Mouse (Mus musculus) forebrain, embryonic 16.5 days (tissue): ENCODE results near the gene Dnajc5. TPM values are rescaled to one million over a fixed set of nuclear protein-coding genes. Genes with fewer than 3 reads are reported as not detected.

Source experiments
- ATAC-seq: fragments of 200-750 bp; cut with Nextera tagmentation; 2 replicates; pipeline ENCODE4 v1.8.0; 2017; ENCODE audit warnings: mild to moderate bottlenecking, moderate library complexity
- H3K27ac ChIP-seq: fragments of 300-500 bp; sonication (generic); 2 replicates; pipeline ENCODE4 v1.5.1; 2014; ENCODE audit warnings: low read length, control low read depth
- H3K27me3 ChIP-seq: fragments of 300-500 bp; sonication (generic); replicated peaks from 2 replicates; pipeline ENCODE4 v1.6.1; 2014; ENCODE audit warnings: low read length; ENCODE audit not compliant: control insufficient read depth, insufficient read depth
- H3K36me3 ChIP-seq: fragments of 300-500 bp; sonication (generic); 2 replicates; pipeline ENCODE4 v1.6.1; 2014; ENCODE audit not compliant: control insufficient read depth, insufficient read depth
- H3K4me1 ChIP-seq: fragments of 300-500 bp; sonication (generic); replicated peaks from 2 replicates; pipeline ENCODE4 v1.6.1; 2014; ENCODE audit warnings: low read length; ENCODE audit not compliant: control insufficient read depth, insufficient read depth
- H3K4me2 ChIP-seq: fragments of 300-500 bp; sonication (generic); 2 replicates; pipeline ENCODE4 v1.6.1; 2014; ENCODE audit warnings: mild to moderate bottlenecking, low read length, control low read depth
- H3K4me3 ChIP-seq: fragments of 300-500 bp; sonication (generic); replicated peaks from 2 replicates; pipeline ENCODE4 v1.5.1; 2014; ENCODE audit warnings: mild to moderate bottlenecking, low read length, control low read depth
- H3K9ac ChIP-seq: fragments of 300-500 bp; sonication (generic); replicated peaks from 2 replicates; pipeline ENCODE4 v1.6.1; 2014; ENCODE audit warnings: low read depth, low read length, control low read depth
- H3K9me3 ChIP-seq: fragments of 300-500 bp; sonication (generic); 2 replicates; pipeline ENCODE4 v1.6.1; 2016; ENCODE audit warnings: low read length; ENCODE audit not compliant: control insufficient read depth
- WGBS: fragments of 180-500 bp; shearing (Covaris S2); extraction: QIAGEN DNeasy Blood & Tissue Kit; methylation state at CpG from one replicate; pipeline ENCODE4 v1.1.7; 2014; 5-methylcytosine and 5-hydroxymethylcytosine counted together
- polyA plus RNA-seq: library from polyadenylated mRNA; unstranded; fragments of >200 nt; fragmentation: Nextera tagmentation; extraction: Ambion mirVana; gene quantifications from 2 replicates; pipeline ENCODE4 v1.2.1, GENCODE M21; 2015

The Dnajc5 gene
- 221 and 239 TPM in 2 replicates for polyA plus RNA-seq

DNA sequence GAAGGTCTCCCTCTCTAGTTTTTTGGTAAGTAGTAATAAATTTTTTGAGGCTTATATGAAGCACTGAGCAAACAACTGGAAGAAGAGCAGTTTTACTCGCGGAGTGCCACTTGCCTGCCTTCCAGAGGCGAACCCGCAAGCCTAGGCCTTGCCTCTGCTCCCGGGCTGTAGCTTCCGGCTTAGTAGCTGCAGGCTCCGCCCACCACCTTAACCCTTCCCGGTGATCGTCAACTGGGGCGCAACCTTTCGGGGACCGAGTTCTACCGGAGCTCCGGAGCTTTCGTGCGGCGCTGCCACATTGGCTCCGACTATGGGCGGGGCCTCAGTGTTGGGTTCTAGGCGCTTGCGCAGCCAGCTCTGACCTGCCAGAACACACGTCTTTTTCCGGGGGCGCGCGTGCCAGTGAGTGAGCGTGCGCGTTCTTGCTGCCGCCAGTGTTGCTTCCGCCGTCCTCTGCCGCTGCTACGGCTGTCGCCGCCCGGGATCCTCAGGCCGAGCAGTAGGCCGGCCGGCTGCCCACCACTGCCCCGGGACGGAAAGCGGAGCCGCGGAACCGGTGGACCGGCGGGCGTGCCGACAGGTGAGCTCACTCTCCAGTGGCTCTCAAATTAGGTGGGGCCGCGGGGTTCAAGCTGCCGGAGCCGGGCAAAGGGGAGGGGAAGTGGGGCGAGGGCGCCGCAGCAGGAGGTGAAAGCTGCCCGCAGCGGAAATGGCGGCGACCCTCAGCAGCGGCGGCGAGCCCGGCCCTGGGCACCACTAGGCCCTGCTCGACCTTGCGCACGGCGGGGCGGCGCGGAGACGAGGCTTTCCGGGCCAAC lies at the start of gene Dnajc5:
Dnajc5 (plus strand) TSS at position 368 of the 818 bp plus-strand sequence.
- WGBS = under 1% methylated on average over 67 of the region's 74 CpGs
- no peaks in the 10 kb centered on the region for H3K27me3 ChIP-seq
- peak within 1 kb of the TSS; percentile 96 for H3K27ac ChIP-seq
- peak within 1 kb of the TSS; percentile 75 for H3K4me2 ChIP-seq
- H3K9ac ChIP-seq = peak within 1 kb of the TSS; percentile 95
- no peaks in the 10 kb centered on the region for H3K9me3 ChIP-seq
- H3K4me3 ChIP-seq = peak within 1 kb of the TSS; percentile 98
- H3K36me3 ChIP-seq = peaks cover 8% of the 10 kb centered on the region; the same call in 1 of the 2 replicates
- peaks cover 19% of the 10 kb centered on the region for H3K4me1 ChIP-seq
- peak; percentile 98 for ATAC-seq

DNA sequence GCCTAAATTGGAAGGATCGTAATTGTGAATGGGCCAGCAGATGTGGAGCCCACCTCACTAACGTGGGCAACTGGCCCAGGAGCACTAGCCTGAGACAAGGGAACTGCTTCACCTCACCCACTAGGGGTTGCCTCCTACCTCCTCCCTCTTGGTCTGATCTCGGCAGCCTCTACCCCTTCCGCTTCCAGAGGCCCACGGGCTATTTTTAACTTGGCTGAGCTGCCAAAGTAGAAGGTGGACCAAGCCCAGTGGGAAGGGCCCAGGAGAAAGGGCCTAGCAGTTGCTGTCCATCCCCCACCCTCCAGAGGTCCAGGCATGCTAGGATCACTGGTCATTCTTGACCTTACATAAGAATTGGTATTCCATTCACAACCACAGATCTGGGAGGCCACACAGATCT lies 49.0 kb upstream of the Dnajc5 start:
- Histone ChIP-seq H3K4me3 (no peak overlapping the region), H3K27ac (no peak overlapping the region)
- 70% methylated on average over 5 of the region's 5 CpGs for WGBS

DNA sequence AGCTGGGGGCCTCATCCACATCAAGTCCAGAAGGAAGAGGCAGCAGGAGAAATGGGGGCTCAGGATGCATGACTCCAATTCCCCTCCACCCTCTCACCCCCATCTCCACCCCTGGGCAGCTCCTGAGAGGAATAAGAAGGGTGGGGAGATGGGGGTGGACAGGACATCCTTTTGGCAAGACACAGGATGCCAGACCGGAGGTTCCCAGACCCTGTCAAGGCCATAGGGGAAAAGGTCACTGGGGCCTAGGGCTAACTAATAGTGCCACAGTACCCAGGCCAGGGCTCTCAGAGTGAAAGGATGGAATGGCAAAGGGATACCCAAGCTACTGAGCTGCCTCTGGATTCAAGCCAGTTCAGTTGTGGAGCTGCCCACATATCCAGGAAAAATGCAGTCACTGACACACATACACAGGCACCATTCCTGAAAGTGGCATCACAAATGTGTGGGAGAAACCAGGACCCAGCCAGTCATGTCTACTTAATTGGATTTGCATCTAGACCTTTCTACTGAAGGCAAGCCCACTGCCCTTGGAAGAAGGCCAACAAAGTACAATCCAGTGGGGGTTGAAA lies 47.9 kb upstream of the Dnajc5 start:
- no peaks in the 10 kb centered on the region for H3K4me1 ChIP-seq
- no peaks in the 10 kb centered on the region for H3K27me3 ChIP-seq
- no peaks in the 10 kb centered on the region for H3K9me3 ChIP-seq
- H3K36me3 ChIP-seq = no peaks in the 10 kb centered on the region
- no peak for ATAC-seq
- no peak overlapping the region for H3K9ac ChIP-seq
- no peak overlapping the region for H3K4me2 ChIP-seq
- H3K4me3 ChIP-seq = no peak overlapping the region
- 86% methylated on average over 1 of the region's 1 CpGs for WGBS
- no peak overlapping the region for H3K27ac ChIP-seq

More for the DNA sequence above, 49.0 kb upstream of the Dnajc5 start:
- Histone ChIP-seq H3K9ac (no peak overlapping the region), H3K4me2 (no peak overlapping the region), H3K4me1 (no peaks in the 10 kb centered on the region), H3K9me3 (no peaks in the 10 kb centered on the region), H3K36me3 (no peaks in the 10 kb centered on the region), H3K27me3 (no peaks in the 10 kb centered on the region)
- no peak for ATAC-seq

DNA sequence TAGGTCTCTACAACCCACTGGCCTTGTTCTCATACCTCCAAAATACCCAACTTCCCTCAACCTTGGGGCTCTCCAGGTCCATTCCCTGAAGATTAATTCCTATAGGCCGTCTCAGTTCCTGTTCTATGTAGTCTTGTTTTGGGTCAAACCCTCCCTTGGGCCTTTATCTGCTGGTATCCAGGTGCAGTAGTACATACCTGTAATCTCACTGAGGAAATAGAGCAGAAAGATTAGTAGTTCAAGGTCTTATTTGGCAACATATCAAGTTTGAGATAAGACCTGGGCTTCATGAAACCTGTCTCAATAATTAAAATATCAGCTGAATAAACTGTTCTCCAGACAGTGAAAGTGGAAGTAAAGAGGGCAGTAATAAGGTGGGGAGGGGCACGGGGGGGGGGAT lies 37.2 kb upstream of the Dnajc5 start:
- no peaks in the 10 kb centered on the region for H3K36me3 ChIP-seq
- 45% methylated on average over 2 of the region's 2 CpGs for WGBS

DNA sequence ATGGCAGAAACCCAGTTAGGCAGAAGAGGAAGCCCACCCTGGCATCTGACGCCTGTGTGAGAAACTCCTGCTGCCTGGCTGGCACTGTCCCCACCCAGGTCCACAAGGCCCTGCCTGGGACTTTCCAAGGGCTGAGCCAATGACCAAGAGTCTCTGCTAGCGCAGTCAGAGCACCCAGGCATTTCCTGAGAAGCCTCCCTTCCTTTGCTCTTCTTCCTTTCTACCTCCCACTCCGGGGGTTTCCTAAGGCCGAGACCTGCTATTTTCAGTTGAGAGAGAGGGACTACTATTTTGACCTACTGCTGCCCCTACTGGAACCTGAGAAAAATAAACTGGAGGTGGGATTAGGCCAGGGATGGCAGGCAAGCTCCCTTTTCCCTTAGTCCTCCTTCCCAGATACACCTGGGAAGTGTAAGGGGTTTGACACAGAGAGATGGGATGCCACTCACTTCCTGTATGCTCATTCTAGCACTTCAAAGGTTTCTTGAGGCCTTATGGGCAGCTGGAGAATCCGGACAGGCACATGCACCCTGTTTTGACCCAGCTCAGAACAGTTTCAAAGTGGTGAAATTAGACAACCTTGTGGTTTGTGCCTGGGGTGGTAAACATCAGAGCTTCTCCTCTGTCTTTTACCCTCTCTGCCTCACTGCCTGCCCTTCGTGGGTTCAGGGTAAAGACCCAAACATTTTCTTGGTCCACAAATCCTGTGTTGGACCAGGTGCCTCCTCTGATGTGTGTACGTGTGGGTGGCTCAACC lies 36.5 kb upstream of the Dnajc5 start:
- no peak overlapping the region for H3K9ac ChIP-seq
- H3K36me3 ChIP-seq = no peaks in the 10 kb centered on the region
- no peaks in the 10 kb centered on the region for H3K27me3 ChIP-seq
- no peak overlapping the region for H3K4me3 ChIP-seq
- H3K4me2 ChIP-seq = no peak overlapping the region
- 32% methylated on average over 7 of the region's 7 CpGs for WGBS
- ATAC-seq = no peak
- H3K9me3 ChIP-seq = no peaks in the 10 kb centered on the region
- H3K4me1 ChIP-seq = no peaks in the 10 kb centered on the region
- no peak overlapping the region for H3K27ac ChIP-seq

More for the DNA sequence above, 37.2 kb upstream of the Dnajc5 start:
- Histone ChIP-seq H3K4me2 (no peak overlapping the region), H3K27me3 (no peaks in the 10 kb centered on the region), H3K9me3 (no peaks in the 10 kb centered on the region), H3K9ac (no peak overlapping the region), H3K4me3 (no peak overlapping the region), H3K27ac (no peak overlapping the region), H3K4me1 (no peaks in the 10 kb centered on the region)
- ATAC-seq = no peak

DNA sequence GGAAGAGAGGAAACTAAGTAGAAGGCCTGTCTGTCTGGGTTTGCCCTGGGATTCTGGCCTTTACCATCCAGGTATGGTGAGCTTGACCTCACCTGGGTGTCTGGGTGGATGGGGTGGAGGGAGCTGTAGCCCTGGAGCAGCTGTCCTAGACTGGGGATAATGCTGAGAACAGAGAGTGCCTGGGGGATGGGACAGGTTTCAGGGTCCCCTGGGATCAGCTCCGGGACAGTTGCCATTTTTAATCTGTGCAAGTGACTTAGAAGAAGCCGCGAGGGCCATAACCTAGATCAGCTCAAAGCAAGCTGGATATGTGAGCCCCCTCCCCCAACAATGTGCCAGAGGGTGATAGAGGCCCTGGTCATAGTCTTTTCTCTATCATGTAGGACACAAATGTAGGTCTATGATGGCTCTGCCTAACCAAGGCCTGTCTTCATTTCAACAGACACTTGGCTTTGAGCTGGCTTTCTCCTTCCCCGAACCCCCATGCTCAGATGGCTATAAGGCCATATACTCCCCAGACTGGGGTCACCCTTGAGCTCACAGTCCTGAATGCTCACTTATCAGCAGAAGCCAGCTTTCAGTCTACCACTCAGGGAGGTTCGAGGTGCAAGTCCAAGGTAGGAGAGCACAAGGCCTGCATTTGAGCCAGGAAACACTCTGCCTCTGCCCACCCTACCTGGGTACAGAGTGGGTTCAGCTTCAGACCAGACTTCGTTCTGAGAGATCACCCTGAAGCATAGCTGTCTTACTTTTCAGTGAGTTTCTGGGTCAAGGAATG lies 35.6 kb upstream of the Dnajc5 start:
- Histone ChIP-seq H3K9ac (no peak overlapping the region), H3K4me1 (no peaks in the 10 kb centered on the region), H3K36me3 (no peaks in the 10 kb centered on the region), H3K4me2 (no peak overlapping the region), H3K27me3 (no peaks in the 10 kb centered on the region), H3K9me3 (no peaks in the 10 kb centered on the region), H3K27ac (no peak overlapping the region), H3K4me3 (no peak overlapping the region)
- no peak for ATAC-seq
- WGBS = 75% methylated on average over 6 of the region's 6 CpGs

DNA sequence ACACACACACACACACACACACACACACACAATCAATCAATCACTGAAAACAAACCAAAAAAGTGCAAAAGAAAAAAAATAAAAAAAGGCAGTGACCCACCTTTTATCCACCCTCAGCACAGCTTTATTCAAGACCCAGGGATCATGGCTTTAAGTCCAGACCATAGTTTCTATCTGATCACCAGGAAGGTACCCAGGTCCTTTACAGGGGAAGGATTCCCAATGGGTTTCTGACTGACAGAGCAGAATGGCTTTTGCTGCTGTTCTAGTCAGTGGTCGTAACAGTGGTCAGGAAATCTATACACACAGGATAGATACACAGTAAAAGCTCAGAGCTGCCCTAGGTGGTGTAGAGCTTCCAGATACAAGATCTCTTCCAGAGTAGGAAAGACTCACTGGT lies 34.5 kb upstream of the Dnajc5 start:
- Histone ChIP-seq H3K4me2 (no peak overlapping the region), H3K4me1 (no peaks in the 10 kb centered on the region), H3K9me3 (no peaks in the 10 kb centered on the region), H3K4me3 (no peak overlapping the region), H3K36me3 (no peaks in the 10 kb centered on the region), H3K9ac (no peak overlapping the region), H3K27ac (no peak overlapping the region), H3K27me3 (no peaks in the 10 kb centered on the region)
- no peak for ATAC-seq
- WGBS = 22% methylated on average over 1 of the region's 1 CpGs

DNA sequence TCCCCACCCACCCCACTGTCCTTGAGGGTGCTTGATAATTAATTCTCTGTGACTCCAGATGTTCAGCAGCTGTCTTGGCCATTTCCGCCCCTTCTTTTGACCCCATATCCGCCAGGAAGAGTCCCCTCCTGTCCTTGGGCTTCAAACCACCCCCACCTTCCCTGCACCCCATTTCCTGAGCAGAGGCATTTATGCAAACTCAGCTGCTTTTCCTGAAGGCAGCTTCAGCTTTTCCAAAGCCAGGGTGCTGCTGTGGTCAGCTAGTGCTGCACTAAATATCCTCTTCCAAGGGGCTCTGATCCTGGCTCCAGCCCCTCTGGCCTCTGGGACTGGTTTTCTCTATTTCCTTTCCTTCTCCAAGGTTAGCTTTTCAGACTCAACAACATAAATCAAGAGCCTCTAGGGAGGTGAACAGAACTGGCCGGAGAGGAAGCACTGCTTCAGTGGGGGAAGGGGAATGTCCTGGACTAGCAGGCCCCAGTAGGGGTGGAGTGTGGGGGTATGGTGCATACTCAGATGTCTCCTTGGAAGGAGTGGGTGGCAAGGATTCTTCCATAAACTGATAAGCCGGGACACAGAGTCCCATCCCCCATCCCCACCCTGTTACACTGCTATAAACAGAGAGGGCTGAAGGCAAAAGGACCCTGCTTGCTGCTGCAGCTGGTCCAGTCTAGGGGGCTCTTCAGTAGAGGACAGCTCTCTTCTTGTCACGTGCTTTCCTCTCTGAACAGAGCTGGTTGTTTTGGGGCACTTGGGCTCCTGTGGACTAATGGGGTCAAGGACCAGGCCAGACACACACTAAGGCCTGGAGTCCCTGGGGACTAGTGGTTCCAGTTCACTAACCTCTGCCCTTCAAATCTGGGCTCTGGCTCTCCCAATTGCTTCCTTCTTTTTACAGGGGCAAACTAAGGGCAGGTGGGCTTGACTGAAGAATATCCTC lies 32.7 kb upstream of the Dnajc5 start:
- no peaks in the 10 kb centered on the region for H3K27me3 ChIP-seq
- no peak overlapping the region for H3K4me2 ChIP-seq
- H3K4me3 ChIP-seq = no peak overlapping the region
- no peaks in the 10 kb centered on the region for H3K9me3 ChIP-seq
- H3K9ac ChIP-seq = no peak overlapping the region
- no peaks in the 10 kb centered on the region for H3K4me1 ChIP-seq
- 47% methylated on average over 5 of the region's 5 CpGs for WGBS
- ATAC-seq = no peak
- H3K27ac ChIP-seq = no peak overlapping the region
- no peaks in the 10 kb centered on the region for H3K36me3 ChIP-seq
